8 mouse cellular contexts compared by ENCODE assay signal in genomic region chrX:85049593-85049992, GRCm38 (mm10).
DNase-seq lines count a peak whose midpoint lies in the region; ATAC-seq and TF ChIP-seq lines count a peak whose summit lies in the region.

No protein-coding gene starts in this region.

- no peak overlapping the region for H3K4me3 ChIP-seq in embryonic facial prominence, embryonic 12.5 days
- H3K4me3 ChIP-seq in hindbrain, postnatal 0 days (ENCODE audit: low read length), result peak overlapping the region; percentile 51

- no peaks in the 10 kb centered on the region for H3K4me1 ChIP-seq in embryonic facial prominence, embryonic 12.5 days
- H3K4me1 ChIP-seq in hindbrain, postnatal 0 days (ENCODE audit: insufficient read depth, low read length), result no peaks in the 10 kb centered on the region

- no peak overlapping the region for H3K27ac ChIP-seq in embryonic facial prominence, embryonic 12.5 days
- no peak overlapping the region for H3K27ac ChIP-seq in hindbrain, postnatal 0 days

- no peak for TF ChIP-seq CTCF in hindbrain, postnatal 0 days (IDR thresholded peaks at IDR 0.05; ENCODE audit: low read depth)

- intact Hi-C loops in left cerebral cortex, postnatal 25 days (cut with DNase I), result loop anchor here (5.0 kb wide), 1 partner anchor 112 kb away; no protein-coding TSS in a partner anchor

- ATAC-seq in embryonic facial prominence, embryonic 12.5 days (ENCODE audit: insufficient number of reproducible peaks, insufficient read depth, low FRiP score, low TSS enrichment), result no peak
- no peak for ATAC-seq in hindbrain, postnatal 0 days
- no peak for ATAC-seq in erythroblast, adult 5-6 weeks (replicated peaks; ENCODE audit: low FRiP score, poor library complexity, severe bottlenecking)

- WGBS in embryonic facial prominence, embryonic 12.5 days, result 39% methylated on average over 3 of the region's 3 CpGs
- 46% methylated on average over 3 of the region's 3 CpGs for WGBS in hindbrain, postnatal 0 days

- H3K9me3 ChIP-seq in embryonic facial prominence, embryonic 12.5 days, result no peaks in the 10 kb centered on the region
- H3K9me3 ChIP-seq in hindbrain, postnatal 0 days (ENCODE audit: low read length), result no peaks in the 10 kb centered on the region

- peak; percentile 25 to 72 for DNase-seq in adrenal gland, adult (ENCODE audit: inconsistent age in 2 of 2, low spot score in 1 of 2)
- peak; percentile 3 for DNase-seq in hindbrain, postnatal 0 days (ENCODE audit: low spot score)
- peak; percentile 6 for DNase-seq in lung, postnatal 14 days
- DNase-seq in frontal cortex, postnatal 14 days (ENCODE audit: low spot score in 2 of 2), result no peak
- no peak for DNase-seq in thymus, postnatal 0 days (ENCODE audit: low spot score)
- no peak for DNase-seq in left cerebral cortex, postnatal 25 days (ENCODE audit: low spot score in 2 of 2)

- no peak overlapping the region for H3K9ac ChIP-seq in embryonic facial prominence, embryonic 12.5 days
- H3K9ac ChIP-seq in hindbrain, postnatal 0 days (replicated peaks; ENCODE audit: low read length), result no peak overlapping the region

- H3K4me2 ChIP-seq in embryonic facial prominence, embryonic 12.5 days (replicated peaks), result peak overlapping the region; percentile 57
- peak overlapping the region; percentile 58 for H3K4me2 ChIP-seq in hindbrain, postnatal 0 days (ENCODE audit: low read depth, low read length)

- H3K36me3 ChIP-seq in embryonic facial prominence, embryonic 12.5 days, result no peaks in the 10 kb centered on the region
- H3K36me3 ChIP-seq in hindbrain, postnatal 0 days (ENCODE audit: insufficient read depth, low read length), result no peaks in the 10 kb centered on the region

- no peaks in the 10 kb centered on the region for H3K27me3 ChIP-seq in embryonic facial prominence, embryonic 12.5 days
- no peaks in the 10 kb centered on the region for H3K27me3 ChIP-seq in hindbrain, postnatal 0 days (ENCODE audit: insufficient read depth, low read length)

Comparison
In these comparisons a context has a peak if more than half of its experiments do, and no peak if none do; other contexts are left out.
1. DNase-seq: peak in adrenal gland, adult (2 of 2), hindbrain, postnatal 0 days (single experiment) and lung, postnatal 14 days (single experiment); none in frontal cortex, postnatal 14 days (0 of 2), thymus, postnatal 0 days (single experiment) and left cerebral cortex, postnatal 25 days (0 of 2).